Comparison of ENCODE assay signal across 26 mouse cellular contexts in the genomic region with DNA sequence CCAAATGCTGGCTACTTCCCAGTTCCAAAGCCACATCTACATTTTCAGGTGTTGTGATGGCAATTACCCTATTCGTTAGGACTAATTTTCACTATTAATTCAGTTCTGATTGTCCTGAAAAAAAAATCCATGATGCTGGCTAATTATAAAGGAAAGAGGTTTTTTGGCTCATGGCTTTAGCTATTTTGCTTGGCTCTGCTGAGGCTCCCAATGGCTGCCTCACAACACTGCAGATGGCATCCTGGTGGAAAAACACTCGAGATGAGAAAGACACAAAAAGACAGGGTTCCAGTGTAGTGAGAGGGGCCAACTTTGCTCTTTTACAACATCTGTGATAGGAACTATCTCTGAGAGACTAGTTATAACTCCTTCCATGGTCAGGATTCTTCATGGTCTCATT.
DNase-seq lines count a peak whose midpoint lies in the region; ATAC-seq and TF ChIP-seq lines count a peak whose summit lies in the region.
"Had no signal": no experiment of that assay in that cellular context is flagged by ENCODE, and none has a peak within 500 bp of the region (broad histone marks: within the 10 kb centered on the region; RNA-seq: fewer than 3 reads in every experiment).

No protein-coding gene starts in this region.

- H3K27me3 ChIP-seq in forebrain, embryonic 13.5 days: no peaks in the 10 kb centered on the region
- no peaks in the 10 kb centered on the region for H3K27me3 ChIP-seq in forebrain, embryonic 10.5 days (ENCODE audit: poor library complexity, severe bottlenecking)
- H3K27me3 ChIP-seq: embryonic facial prominence, embryonic 13.5 days; heart, embryonic 12.5 days; hindbrain, embryonic 13.5 days; limb, embryonic 13.5 days; liver, embryonic 13.5 days had no signal

- no peak overlapping the region for H3K9ac ChIP-seq in forebrain, embryonic 13.5 days
- H3K9ac ChIP-seq: embryonic facial prominence, embryonic 13.5 days; heart, embryonic 12.5 days; hindbrain, embryonic 13.5 days; limb, embryonic 13.5 days; liver, embryonic 13.5 days; lung, embryonic 14.5 days had no signal

- 62% methylated on average over 2 of the region's 2 CpGs for WGBS in forebrain, embryonic 13.5 days
- 90% methylated on average over 2 of the region's 2 CpGs for WGBS in forebrain, embryonic 10.5 days

- no peak for TF ChIP-seq CTCF in brain, embryonic 14.5 days (IDR thresholded peaks at IDR 0.05; ENCODE audit: borderline replicate concordance, extremely low read depth, insufficient read depth, insufficient read length)

- H3K27ac ChIP-seq in forebrain, embryonic 13.5 days: no peak overlapping the region
- H3K27ac ChIP-seq in forebrain, embryonic 10.5 days: no peak overlapping the region
- H3K27ac ChIP-seq: embryonic facial prominence, embryonic 13.5 days; gastrocnemius, adult 2 months; hindbrain, embryonic 13.5 days; limb, embryonic 13.5 days; liver, embryonic 13.5 days; stomach, postnatal 0 days had no signal

- no peaks in the 10 kb centered on the region for H3K36me3 ChIP-seq in forebrain, embryonic 13.5 days (ENCODE audit: poor library complexity, severe bottlenecking)
- no peaks in the 10 kb centered on the region for H3K36me3 ChIP-seq in forebrain, embryonic 10.5 days (replicated peaks)
- H3K36me3 ChIP-seq: embryonic facial prominence, embryonic 13.5 days; heart, embryonic 12.5 days; hindbrain, embryonic 13.5 days; limb, embryonic 13.5 days; liver, embryonic 13.5 days had no signal

- no peak overlapping the region for H3K4me3 ChIP-seq in forebrain, embryonic 13.5 days
- H3K4me3 ChIP-seq in forebrain, embryonic 10.5 days: no peak overlapping the region
- H3K4me3 ChIP-seq: embryonic facial prominence, embryonic 13.5 days; gastrocnemius, adult 2 months; heart, embryonic 12.5 days; hindbrain, embryonic 13.5 days; limb, embryonic 13.5 days; liver, embryonic 13.5 days had no signal

- no peak for DNase-seq in forebrain, embryonic 10.5 days (ENCODE audit: extremely low spot score, low spot score)
- DNase-seq in brain, embryonic 14.5 days (ENCODE audit: low read depth): peak; percentile 38
- DNase-seq in cerebellum, adult 9-11 months: peak; percentile 35
- DNase-seq in layer of hippocampus, adult 9-11 months: peak; percentile 11
- no peak for DNase-seq in adrenal gland, postnatal 10 days
- no peak for DNase-seq in adrenal gland, adult (ENCODE audit: inconsistent age in 2 of 2, low spot score in 1 of 2)
- DNase-seq: adrenal gland, postnatal 14 days; gastrocnemius, adult 2 months; heart, adult 11 months; heart, postnatal 14 days; kidney, adult 2 months; kidney, postnatal 10 days; liver, embryonic 13.5 days; lung, embryonic 14.5 days; lung, postnatal 36 days; retina, postnatal 1 day; right cerebral cortex, postnatal 4 days had no signal

- TF ChIP-seq POLR2A in brain, embryonic 14.5 days (IDR thresholded peaks at IDR 0.05; ENCODE audit: borderline replicate concordance, extremely low read depth, insufficient read depth, insufficient read length, poor library complexity, severe bottlenecking): no peak

- peak; percentile 70 for ATAC-seq in forebrain, embryonic 13.5 days
- ATAC-seq: CD4-positive, CD25-positive, alpha-beta regulatory T cell, adult 4 months; inflammation-experienced regulatory T-cells, adult 6 months; Patski had no signal

- H3K4me2 ChIP-seq in forebrain, embryonic 13.5 days: no peak overlapping the region
- H3K4me2 ChIP-seq: embryonic facial prominence, embryonic 13.5 days; heart, embryonic 12.5 days; hindbrain, embryonic 13.5 days; limb, embryonic 13.5 days; liver, embryonic 13.5 days; lung, embryonic 14.5 days had no signal

- no peaks in the 10 kb centered on the region for H3K4me1 ChIP-seq in forebrain, embryonic 13.5 days
- no peaks in the 10 kb centered on the region for H3K4me1 ChIP-seq in forebrain, embryonic 10.5 days
- H3K4me1 ChIP-seq: embryonic facial prominence, embryonic 13.5 days; heart, embryonic 12.5 days; limb, embryonic 13.5 days; liver, embryonic 13.5 days had no signal

- no peaks in the 10 kb centered on the region for H3K9me3 ChIP-seq in forebrain, embryonic 13.5 days (replicated peaks)
- H3K9me3 ChIP-seq in forebrain, embryonic 10.5 days: no peaks in the 10 kb centered on the region
- H3K9me3 ChIP-seq: embryonic facial prominence, embryonic 13.5 days; heart, embryonic 12.5 days; hindbrain, embryonic 13.5 days; limb, embryonic 13.5 days; liver, embryonic 13.5 days had no signal

Comparison
In these comparisons a context has a peak if more than half of its experiments do, and no peak if none do; other contexts are left out.
1. DNase-seq: peak in brain, embryonic 14.5 days (single experiment), cerebellum, adult 9-11 months (single experiment) and layer of hippocampus, adult 9-11 months (single experiment); none in forebrain, embryonic 10.5 days (single experiment), adrenal gland, postnatal 10 days (single experiment) and adrenal gland, adult (0 of 2).